Mouse (Mus musculus) c-Kit-positive CD71-positive TER-119-negative erythroid progenitor cells, embryonic 14.5 days (primary cell): ENCODE measurements around the gene Bnip2.

Experiments
- DNase-seq: peaks from one replicate; pipeline ENCODE4 v3.0.0-alpha.2; 2013; ENCODE audit warnings: low read depth

Bnip2 gene

DNA sequence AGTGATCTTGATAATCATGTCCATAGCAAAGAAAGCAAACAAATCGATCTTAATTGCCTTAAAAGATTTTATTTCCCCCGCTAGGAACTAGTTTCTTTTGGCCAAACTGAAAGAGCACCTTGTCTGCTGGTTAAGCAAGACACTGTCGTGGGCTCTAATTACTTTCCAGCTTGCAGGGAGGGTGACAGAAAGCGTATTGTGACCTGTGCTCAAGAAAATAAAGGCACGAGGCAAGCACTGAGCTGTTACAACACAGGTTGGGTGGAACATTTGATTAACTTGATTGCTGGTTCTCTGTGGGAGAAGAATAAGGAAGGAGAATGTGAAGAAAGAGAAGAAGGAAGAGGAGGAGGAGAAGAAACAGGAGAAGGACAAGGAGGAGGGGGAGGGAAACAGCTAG lies 59.0 kb downstream of the Bnip2 start:
- no peak for DNase-seq

DNA sequence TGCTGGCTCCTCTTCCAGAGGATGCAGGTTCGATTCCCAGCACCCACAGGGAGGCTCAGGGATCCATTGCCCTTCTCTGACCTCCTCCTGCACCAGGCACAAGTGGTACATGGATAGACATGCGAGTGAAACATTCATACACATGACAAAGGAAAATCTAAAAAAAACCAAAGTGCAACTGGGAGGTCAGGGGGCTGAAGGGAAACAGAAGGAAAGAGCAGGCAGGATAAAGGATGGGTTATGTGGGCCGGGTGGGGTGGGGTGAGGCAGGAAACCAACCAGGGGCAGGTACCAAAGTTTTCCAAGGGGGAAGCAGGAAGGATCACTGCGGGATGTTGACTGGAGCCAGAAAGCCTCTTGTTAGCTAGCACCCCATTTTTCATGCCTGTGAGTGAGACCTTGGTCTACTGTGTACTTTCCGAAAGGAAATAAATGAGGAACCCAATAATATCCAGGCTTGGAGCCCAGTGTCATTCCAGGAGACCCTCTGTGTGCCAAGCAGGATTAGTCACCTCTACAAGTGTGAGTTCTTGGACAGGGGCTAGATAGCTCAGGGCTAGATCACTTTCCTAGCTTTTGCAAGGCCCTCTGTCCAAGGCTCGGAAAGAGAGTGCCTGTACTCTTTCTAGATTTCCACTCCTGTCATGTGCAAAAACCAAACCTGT lies 59.6 kb downstream of the Bnip2 start:
- no peak for DNase-seq

DNA sequence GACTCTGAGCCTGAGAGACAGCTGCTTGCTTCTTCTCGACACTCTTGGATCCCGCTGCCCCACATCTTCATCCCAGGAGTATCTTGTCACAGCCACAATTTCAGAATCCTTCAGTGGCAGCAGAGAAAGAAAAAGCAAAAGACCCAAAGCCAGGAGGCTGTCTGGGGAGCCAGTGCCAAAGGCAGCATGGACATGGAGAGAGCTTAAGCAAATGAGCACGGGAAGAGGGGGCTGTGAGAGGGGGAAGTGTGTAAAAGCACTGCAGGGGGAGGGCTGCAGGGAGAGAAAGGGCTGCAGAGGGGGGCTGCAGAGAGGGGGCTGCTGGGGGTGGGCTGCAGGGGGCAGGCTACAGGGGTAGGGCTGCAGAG lies 60.1 kb downstream of the Bnip2 start:
- no peak for DNase-seq

DNA sequence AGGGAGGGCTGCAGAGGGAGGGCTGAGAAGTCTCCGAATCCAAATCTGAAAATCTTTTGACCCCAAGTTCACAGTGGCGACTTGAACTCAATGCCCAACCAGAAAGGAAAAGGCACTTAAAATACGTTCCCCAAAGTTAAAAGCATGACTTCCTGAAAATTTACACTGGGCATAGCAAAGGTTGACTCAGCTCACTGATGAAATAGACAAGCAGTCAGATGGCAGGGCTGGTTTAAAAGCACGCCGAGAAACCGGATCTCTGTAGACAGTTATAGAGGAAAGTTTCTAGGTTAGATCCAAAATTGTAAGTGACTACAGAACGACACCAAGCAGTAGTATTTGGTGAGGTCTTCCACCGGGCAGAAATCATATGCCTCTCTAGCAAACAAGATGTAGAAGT lies 60.6 kb downstream of the Bnip2 start:
- DNase-seq: no peak

DNA sequence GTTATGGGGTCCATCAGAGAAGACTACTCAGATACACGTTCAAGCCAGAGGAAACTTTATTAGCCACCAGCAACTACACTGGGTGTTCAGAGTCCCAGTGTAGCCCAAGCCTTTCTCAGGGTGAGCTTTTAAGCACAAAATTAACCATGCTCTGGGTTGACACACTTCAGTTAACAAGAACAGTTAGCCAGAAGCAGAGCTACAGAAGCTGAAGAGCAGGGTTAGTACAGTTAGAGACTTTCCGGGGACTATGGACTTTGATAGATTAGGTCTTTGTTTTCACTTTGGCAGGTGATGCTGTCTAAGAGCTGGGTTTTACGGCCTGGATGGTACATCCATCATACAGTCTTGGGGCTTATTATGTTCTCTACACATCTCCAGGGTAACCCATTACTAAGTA lies 63.5 kb downstream of the Bnip2 start:
- no peak for DNase-seq

DNA sequence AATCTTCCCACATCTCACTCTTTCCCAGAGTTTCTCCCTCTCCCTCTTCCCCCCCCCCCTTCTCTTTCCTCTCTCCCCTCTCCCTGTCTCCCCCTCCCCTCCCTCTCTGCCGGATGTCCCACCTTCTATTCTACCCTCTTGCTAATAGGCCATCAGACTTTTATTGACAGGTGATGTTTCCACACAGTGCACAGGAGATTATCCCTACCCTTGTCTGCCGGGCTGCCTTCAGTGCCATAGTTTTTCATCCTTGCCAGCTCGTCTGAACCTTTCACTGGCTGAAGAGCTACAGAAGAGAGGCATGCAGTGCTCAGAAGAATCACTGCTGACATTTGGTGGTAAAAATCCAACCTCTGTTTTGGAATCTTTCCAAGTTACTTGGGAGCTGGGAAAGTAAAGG lies 64.1 kb downstream of the Bnip2 start:
- no peak for DNase-seq
